Mouse (Mus musculus) layer of hippocampus, postnatal 10 days (tissue): ENCODE data around the gene Arhgap19. TPM values are rescaled to one million over a fixed set of nuclear protein-coding genes. Genes with fewer than 3 reads are reported as not detected.

Experiments used
- DNase-seq, 2 experiments: peaks; one replicate each; pipeline ENCODE4 v3.0.0; 2021; ENCODE audit warnings: low spot score in 2 of 2
- total RNA-seq, 2 experiments: library from RNA; stranded (reverse); gene quantifications; 2 replicates each; pipeline ENCODE4 v1.2.3; 2021

Gene Arhgap19
- total RNA-seq, 2 experiments from 2014 or later, result 3.6 to 4.4 TPM

GRCm38 (mm10) chr19:41747436-41747835 is 54.4 kb downstream of the Arhgap19 start:
- DNase-seq, result no peak

DNA sequence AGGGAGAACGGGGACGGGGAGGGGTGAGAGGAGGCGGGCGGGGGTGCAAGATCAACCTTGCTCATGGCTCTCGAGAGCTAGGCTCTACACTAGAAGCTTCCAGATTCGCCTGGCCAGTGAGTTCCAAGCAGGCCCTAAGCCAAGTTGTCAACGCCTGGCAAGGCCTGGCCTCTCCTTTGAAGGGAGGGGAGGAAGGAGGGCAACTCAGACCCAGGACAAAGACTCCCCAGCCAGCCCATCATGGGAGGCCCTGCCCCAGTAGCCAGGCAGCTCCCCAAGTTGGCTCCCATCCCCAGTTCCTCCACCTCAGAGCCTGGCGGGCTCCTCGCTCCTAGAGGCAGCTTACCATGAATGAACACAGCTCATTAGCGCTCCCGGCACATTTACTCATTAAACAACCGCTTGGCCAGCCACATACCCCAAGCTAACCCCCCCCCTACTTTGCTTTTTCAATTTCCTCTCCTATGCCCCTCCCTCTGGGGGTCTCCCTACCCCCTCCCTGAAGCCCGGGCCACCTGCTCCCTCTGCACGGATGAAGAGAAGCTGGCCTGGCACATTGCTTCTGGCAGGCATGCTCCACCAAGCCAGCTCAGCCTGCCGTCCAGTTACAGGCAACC is 55.8 kb downstream of the Arhgap19 start:
- peak; percentile 72 to 83 for DNase-seq

DNA sequence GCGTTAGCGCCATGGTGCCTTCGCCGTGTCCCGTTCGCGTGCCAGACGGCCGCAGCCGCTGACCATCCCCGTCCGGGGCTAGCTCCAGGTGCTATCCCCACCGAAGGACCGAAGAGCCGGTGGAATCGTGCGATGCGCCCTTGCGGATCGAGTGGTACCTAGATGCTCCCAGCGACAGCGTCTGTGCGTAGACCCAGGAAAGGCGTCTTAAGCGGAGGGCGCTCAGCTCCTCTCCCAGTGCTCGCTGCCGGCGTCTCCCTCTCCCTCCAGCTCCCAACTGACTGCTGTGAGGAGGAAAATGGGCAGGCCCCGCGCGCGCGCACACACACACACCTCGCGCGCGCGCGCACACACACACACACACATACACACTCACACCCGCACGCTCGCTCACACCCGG is 58.5 kb downstream of the Arhgap19 start, which contains the start of gene Slit1:
Gene Slit1, minus strand, starts transcription at position 270 of the 400 bp plus-strand sequence.
- peak; percentile 53 to 72 for DNase-seq

GRCm38 (mm10) chr19:41738896-41739295 is 63.0 kb downstream of the Arhgap19 start:
- DNase-seq, result no peak

- no peak for DNase-seq
Observed at GRCm38 (mm10) chr19:41738429-41738805, 63.4 kb downstream of the Arhgap19 start.

- peak; percentile 73 to 78 for DNase-seq
Observed at GRCm38 (mm10) chr19:41737657-41738428, 64.0 kb downstream of the Arhgap19 start.

GRCm38 (mm10) chr19:41734685-41735084 is 67.2 kb downstream of the Arhgap19 start:
- peak in 1 of 2 experiments; percentile 39 for DNase-seq

DNA sequence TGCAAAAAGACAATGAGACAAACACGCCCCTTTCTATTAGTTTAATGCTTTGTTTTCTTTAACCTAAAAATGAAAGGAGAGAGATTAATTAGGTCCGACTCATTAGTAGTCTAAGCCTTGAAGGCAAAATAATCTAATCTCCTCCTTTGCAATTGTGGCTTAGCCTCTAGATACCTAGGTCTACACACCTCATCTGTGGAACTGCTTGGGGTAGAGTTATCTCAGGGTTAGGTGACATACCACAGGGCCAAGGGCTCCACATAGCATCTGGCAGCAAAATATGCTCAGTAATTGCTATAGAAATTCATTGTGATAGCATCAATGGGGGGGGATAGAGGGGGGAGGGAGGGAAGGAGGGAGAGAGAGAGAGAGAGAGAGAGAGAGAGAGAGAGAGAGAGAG is 76.4 kb downstream of the Arhgap19 start:
- no peak for DNase-seq

GRCm38 (mm10) chr19:41724831-41725470 is 76.9 kb downstream of the Arhgap19 start:
- DNase-seq, result no peak

DNA sequence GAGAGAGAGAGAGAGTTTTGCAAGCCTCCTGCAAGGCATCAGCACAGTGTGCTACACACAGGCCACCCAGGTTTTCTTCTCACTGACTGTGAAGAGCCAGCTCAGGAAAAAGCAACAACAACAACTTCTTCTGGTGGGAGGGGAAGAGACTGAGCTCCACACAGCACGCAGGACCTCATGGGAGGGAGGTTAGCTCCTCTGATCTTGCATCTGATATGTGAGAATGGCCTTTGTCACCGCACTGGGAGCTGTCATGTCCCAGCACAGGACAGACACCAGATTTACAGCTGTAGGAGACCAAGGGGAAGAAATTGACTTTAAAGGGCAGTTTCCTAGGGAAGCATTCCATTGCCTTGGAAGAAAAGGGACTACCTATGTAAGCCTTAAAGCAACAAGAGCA is 78.5 kb downstream of the Arhgap19 start:
- no peak for DNase-seq

GRCm38 (mm10) chr19:41719436-41719835 is 82.4 kb downstream of the Arhgap19 start:
- no peak for DNase-seq

Other genes starting within 250 kb of the Arhgap19 start
- gene Gm340, start 219.7 kb downstream of the Arhgap19 start, total RNA-seq, result 10 to 100 TPM in 1 of 2 experiments, 1 to 10 TPM in 1; 9.4 to 11.4 TPM
- 10 to 100 TPM; 95.2 to 96.3 TPM for gene Slit1, start 58.4 kb downstream of the Arhgap19 start, total RNA-seq
- gene Frat1, start 27.9 kb upstream of the Arhgap19 start, total RNA-seq, result 10 to 100 TPM; 21.1 to 23.0 TPM
- gene Frat2, start 46.1 kb upstream of the Arhgap19 start, total RNA-seq, result 10 to 100 TPM; 19.1 to 19.4 TPM
- gene Rrp12, start 94.1 kb upstream of the Arhgap19 start, total RNA-seq, result 10 to 100 TPM; 36.3 to 37.1 TPM
- 100 to 1,000 TPM; 451 to 486 TPM for gene Pgam1, start 109.9 kb upstream of the Arhgap19 start, total RNA-seq
- gene Exosc1, start 131.4 kb upstream of the Arhgap19 start, total RNA-seq, result 10 to 100 TPM; 28.8 to 32.2 TPM
- 10 to 100 TPM; 60.2 to 67.4 TPM for gene Zdhhc16, start 131.4 kb upstream of the Arhgap19 start, total RNA-seq
- gene Mms19, start 179.1 kb upstream of the Arhgap19 start, total RNA-seq, result 10 to 100 TPM; 28.9 to 35.2 TPM
- 10 to 100 TPM; 15.8 to 18.9 TPM for gene Ubtd1, start 179.7 kb upstream of the Arhgap19 start, total RNA-seq
- under 1 TPM; 0.34 to 0.40 TPM for gene Ankrd2, start 234.0 kb upstream of the Arhgap19 start, total RNA-seq
- 1 to 10 TPM; 9.1 to 9.3 TPM for gene Hoga1, start 243.6 kb upstream of the Arhgap19 start, total RNA-seq